Mouse (Mus musculus) cerebellum, postnatal 10 days (tissue): ENCODE results near the gene A430078G23Rik.
A peak's percentile ranks its signal among the peaks of the same experiment; 100 is the strongest.

Experiments
- DNase-seq, 2 experiments: peaks; one replicate each; pipeline ENCODE4 v3.0.0; 2021; ENCODE audit warnings: mixed read lengths in 2 of 2

The A430078G23Rik gene

DNA sequence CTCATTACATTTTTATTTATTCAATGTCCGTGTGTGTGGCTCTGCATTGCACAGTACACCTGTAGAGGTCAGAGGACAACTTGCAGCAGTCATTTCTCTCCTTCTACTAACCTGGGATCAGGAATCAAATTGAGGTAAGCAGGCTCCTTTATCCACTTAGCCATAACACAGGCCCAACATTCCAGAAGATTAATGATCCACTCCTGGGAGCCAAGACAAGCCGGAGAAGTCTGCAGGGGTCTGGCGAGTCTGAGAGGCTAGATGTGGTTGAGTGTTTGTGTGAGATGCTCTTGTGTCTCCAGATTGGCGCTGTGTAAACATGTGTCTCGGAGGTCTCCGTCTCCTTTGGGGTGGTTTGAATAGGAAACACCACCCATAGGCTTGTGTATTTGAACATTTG is 2.5 kb upstream of the A430078G23Rik start:
- no peak for DNase-seq

DNA sequence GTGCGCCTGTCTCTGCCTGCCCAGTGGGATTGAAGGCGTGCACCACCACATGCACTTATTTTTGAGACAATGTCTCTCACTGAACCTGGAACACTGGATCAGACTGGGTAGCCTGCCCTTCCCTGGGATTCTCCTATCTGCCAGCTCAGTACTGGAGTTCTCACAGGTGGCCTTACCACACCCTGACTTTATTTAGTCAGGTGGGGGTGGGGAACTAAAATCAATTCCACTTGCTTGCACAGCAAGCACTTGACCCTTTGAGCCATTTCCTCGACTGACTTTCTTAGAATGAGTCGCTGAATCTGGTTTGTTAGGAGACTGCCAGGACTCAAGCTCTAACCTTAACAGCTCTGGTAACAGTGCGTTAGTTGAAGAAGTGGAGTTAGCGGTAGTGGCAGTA is 500 bp upstream of the A430078G23Rik start:
- no peak for DNase-seq

DNA sequence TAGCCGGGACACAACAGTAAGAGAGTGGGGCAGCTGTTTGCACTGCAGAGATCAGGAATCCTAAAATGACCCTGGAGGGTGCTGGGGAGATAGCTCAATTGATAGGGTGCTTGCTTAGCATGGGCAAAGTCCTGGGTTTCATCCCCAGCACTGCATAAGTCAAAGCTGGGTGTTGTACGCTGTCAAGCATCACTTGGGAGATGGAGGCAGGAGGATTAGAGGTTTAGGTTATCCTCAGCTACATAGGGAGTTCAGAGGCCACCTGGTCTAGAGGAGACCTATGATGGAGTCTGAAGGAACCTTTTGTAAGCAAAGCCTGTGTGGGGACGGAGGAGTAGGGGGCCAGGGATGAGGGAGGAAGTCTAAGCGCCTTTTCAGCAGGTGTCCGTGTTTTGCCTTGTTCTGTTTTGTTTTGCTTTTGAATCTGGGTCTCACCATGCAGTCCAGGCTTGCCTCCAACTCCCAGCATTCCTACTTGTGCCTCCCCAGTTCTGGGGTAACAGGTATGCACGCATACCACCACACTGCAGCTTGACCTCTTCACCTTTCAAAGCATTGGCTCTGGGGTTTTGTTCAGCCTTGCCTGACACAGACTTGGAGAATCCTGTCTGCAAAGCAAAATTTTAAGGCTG is 712 bp downstream of the A430078G23Rik start:
- DNase-seq = no peak

DNA sequence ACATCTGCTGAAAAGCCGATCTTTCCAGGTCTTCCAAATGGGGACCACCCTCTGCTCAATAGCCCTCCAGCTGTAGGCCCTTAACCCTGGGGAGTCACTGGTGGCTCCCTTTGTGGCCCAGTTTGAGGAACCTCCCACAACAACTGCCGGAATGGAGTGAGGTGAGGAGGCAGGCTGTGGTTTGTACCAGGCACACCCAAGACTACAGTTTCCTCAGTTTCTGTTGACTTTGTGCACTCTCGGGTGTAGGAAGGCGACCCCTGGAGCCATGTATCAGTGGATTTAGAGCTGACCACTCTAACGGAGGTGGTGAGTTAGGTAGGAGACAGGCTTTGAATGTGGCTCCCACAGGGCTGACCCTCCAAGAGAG is 1.2 kb downstream of the A430078G23Rik start:
- no peak for DNase-seq

DNA sequence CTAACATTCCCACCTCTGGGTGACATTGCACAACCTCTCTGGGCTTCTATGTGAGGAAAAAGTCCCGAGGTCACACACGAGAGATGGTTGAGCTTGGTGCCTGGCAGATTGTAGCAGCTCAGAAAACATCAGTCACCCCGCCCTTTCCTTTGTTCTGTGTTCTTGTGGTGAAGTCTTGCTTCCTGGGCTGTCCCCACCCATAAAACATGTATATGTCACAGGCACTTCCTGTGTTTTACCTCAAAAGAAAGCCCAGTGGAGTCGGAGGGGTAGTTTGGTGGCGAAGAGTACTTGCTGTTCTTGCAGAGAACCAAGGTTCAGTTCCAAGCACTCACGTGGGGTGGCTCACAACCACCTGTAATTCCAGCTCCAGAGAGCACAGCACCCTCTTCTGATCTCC is 2.4 kb downstream of the A430078G23Rik start:
- DNase-seq = no peak

DNA sequence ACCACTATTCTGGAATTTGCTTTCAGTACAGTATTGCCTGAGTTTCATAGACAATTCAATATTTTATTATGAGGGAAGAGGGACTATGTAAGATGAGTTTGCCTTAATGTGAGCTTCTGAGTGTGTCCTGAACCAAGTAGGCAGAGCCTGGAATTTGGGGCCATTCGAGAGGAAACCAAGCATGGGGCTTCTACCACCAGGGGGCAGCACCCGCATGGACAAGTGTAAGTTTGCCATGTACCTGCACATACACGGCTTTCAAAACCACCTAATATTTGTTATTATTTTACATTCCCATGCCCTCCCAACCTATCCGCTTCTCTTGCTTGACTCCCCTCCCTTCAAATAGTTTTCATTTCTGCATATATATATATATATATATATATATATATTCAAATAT is 4.8 kb downstream of the A430078G23Rik start:
- DNase-seq = peak; percentile 94 to 97

DNA sequence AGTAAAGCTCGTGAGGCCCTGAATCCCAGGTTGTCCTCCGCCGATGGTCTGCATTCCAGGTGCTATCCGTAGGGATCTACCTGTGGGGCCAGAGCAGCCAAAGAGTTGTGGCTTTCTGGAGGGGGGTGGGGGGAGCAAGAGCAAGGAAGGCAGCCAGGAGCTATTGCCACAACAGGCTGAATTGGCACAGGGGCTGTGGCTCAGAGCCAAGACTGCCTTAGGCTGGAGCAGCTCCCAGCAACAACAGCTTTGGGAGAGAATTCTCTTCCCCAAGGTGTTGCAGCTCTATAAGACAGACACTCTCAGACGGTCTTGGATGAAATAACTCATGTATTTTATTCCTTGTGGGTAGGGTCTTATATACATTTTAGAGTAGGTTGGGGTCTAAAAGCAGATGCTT is 13.9 kb downstream of the A430078G23Rik start:
- DNase-seq = peak; percentile 85 to 87

DNA sequence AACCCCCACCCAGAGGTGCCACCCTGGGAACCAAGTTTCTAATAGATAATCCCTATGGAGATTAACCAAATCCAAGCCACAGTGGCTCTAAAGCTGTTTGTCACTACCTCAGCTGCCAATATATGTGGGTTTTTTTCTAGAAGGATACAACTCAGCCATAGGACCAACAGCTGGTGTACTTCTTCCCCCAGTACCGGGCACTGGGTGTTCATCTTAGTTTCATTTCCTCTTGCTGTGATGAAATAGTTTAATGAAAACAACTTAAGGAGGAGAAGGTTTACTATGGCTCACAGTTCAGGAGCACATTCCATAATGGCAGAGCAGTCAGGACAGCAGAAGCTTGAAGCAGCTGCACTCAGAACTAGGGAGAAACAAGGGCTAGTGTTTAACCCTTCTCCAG is 14.9 kb downstream of the A430078G23Rik start:
- no peak for DNase-seq

GRCm38 (mm10) chr8:3375748-3376147 is 22.5 kb downstream of the A430078G23Rik start:
- DNase-seq = no peak

- peak; percentile 34 to 59 for DNase-seq
Observed at GRCm38 (mm10) chr8:3376641-3377274, 23.5 kb downstream of the A430078G23Rik start.

DNA sequence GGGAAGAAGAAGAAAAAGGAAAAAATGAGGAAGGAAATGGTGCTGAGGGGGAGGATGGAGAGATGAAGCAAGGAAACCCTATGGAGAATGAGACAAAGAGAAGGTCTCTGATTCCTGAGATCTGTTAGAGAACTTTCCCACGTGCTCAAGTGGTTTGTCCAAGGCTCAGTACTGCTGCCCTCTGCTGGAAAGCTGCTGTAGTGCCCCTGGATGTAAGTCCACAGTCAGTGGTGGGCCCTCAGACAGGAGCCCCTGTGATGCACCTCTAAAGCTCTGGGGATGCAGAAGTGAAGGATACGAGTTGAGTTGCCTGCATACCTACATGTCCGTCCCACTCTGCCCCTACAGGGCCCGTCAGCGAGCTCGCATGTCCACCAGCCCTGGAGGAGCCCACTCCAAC is 34.1 kb downstream of the A430078G23Rik start:
- peak; percentile 83 to 86 for DNase-seq

- no peak for DNase-seq
Observed at GRCm38 (mm10) chr8:3388591-3389338, 35.5 kb downstream of the A430078G23Rik start.

DNA sequence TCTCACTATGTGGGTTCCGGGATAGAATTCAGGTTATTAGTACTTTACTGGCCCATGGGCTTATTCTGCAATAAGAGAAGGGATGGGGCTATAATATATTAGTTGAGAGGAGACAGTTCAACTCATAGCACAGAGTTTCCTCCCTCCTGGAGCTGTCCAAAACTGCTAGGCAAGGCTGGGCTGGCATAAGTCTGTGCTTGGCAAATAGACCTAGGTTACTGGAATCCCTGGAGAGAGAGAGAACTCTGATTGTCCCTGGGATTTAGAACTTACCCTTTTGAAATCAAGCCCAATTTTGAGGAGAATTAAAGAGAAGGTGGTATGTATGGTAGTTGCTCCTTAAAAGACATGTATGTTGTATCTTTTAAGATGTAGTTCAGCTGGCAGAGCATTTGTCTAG is 36.3 kb downstream of the A430078G23Rik start:
- DNase-seq = no peak

DNA sequence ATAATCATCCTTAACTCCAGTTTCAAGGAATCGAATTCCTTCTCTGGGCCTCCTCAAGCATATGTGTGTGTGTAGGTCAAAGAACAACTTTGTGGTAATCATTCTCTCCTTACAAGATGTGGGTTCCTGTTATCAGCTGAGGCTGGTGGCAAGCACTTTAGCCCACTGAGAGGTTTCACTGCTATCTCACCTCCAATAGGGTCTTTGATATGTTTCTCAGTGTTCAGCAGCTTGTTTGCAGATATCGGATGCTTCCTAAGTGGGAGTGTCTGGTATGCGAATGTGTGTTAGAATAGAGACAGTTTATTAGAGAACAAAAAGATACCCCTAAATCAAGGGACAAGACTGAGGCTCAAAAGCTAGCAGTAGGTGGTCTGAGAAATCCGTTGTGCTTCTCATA is 39.1 kb downstream of the A430078G23Rik start:
- DNase-seq = no peak

GRCm38 (mm10) chr8:3392771-3393710 is 39.8 kb downstream of the A430078G23Rik start, which contains the start of gene Arhgef18:
Arhgef18 (plus strand) TSS chr8:3393006.
- DNase-seq = peak; percentile 84 to 91

- DNase-seq = peak in 1 of 2 experiments; percentile 20
Observed at GRCm38 (mm10) chr8:3394600-3394999, 41.4 kb downstream of the A430078G23Rik start.

DNA sequence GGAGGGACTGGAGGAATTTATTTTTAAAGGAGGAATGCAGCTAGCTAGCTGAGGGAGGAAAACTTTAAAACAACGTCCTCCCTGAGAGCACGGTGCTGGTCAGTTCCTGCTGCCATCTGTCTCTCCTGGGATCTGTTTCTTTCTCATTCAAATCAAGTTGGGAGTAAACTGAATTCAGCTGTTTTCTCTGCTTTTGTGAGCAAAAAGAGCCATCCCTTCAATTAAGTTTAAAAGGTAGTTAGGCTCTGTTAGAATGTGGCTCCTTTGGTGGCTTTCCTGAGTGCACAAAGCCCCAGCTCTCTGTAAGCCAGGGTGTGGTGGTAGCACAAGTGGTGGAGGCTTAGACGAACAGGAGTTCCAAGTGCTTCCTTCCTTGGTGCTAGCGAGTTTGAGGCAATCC is 42.0 kb downstream of the A430078G23Rik start:
- no peak for DNase-seq

DNA sequence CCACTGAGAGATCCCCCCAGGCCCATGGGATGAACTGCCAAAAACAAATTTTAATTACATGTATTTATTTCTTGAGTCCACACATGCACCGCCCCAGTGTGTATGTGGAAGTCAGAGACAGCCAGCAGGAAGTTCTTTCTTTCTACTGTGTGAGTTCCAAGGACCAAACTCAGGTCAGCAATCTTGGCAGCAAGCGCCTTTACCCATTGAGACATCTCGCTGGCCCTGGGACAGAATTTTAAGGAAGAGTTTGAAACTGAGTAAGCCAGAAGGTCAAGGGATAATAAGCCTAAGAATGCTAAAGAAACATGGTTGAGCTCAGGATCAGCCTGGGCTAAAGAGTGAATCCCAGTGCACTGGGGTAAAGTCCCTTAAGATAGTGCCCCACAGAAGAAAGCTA is 44.4 kb downstream of the A430078G23Rik start:
- DNase-seq = no peak

DNA sequence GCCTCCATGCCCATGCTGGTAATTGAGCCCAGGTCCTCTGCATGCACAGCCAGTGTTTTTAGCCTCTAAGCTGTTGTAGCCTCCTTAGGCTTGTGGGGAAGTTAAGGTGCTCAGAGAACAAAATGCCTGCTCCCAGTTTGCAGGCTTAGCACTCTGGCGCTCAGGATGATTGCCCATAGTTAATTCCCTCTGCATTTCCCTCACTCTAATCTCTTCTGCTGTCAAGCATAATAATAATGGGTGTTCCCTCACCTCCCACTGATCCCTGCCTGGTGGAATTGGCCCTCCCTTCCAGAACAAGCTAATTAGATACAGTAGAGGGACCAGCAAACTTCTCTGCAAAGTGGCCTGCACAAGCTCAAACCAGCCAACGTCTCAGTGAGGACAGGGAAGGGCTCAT is 47.3 kb downstream of the A430078G23Rik start:
- no peak for DNase-seq

GRCm38 (mm10) chr8:3407417-3407816 is 54.2 kb downstream of the A430078G23Rik start:
- no peak for DNase-seq

- no peak for DNase-seq
Observed at GRCm38 (mm10) chr8:3411085-3411484, 57.9 kb downstream of the A430078G23Rik start.

GRCm38 (mm10) chr8:3411901-3412301 is 58.7 kb downstream of the A430078G23Rik start:
- DNase-seq = no peak

- DNase-seq = no peak
Observed at GRCm38 (mm10) chr8:3412816-3413215, 59.6 kb downstream of the A430078G23Rik start.
